Mouse (Mus musculus) Patski (cell line): ENCODE measurements around the gene H2-Ab1. TPM values are rescaled to one million over a fixed set of nuclear protein-coding genes. Genes with fewer than 3 reads are reported as not detected.
A peak's percentile ranks its signal among the peaks of the same experiment; 100 is the strongest.

Experiments
- ATAC-seq: fragments of 100-300 bp; one replicate; pipeline ENCODE4 v1.8.0; 2021
- CTCF ChIA-PET: fragments of 350-600 bp; sonication (Branson Sonifier 250); formaldehyde crosslinking; loops from one replicate; lab custom pipeline; 2022; ENCODE audit warnings: inconsistent platforms; lab: Charles Lee
- POLR2A ChIA-PET: fragments of 350-600 bp; sonication (Branson Sonifier 250); formaldehyde crosslinking; loops from one replicate; lab custom pipeline; 2022; ENCODE audit warnings: antibody characterized with exemption, inconsistent platforms; lab: Charles Lee
- DNase-seq: peaks from one replicate; pipeline ENCODE4 v3.0.0-alpha.2; 2011; ENCODE audit warnings: low read depth, low spot score
- H3K27me3 ChIP-seq: fragments of 371-371 bp; one replicate; pipeline ENCODE4 v1.5.1; 2021
- CTCF ChIP-seq: fragments of 100-300 bp; IDR thresholded peaks from one replicate; pipeline ENCODE4 v1.5.1; 2021
- in situ Hi-C: fragments of 300-500 bp; cut with MboI; formaldehyde crosslinking; loops from 3 replicates; pipeline ENCODE4 v1.11.1; 2018; ENCODE audit warnings: low pct_unique_long_range_greater_than_20kb, mixed read lengths
- polyA plus RNA-seq: library from polyadenylated mRNA; unstranded; gene quantifications from one replicate; pipeline ENCODE4 v1.2.3, GENCODE M21; 2021

The H2-Ab1 gene
- polyA plus RNA-seq, 1 experiment from 2014 or later = 0.09 TPM

- ATAC-seq (no peak), DNase-seq (no peak)
- CTCF ChIA-PET = interaction anchor here (1.5 to 2.2 kb wide), 2 partner anchors 21 to 41 kb away, joined by 4 to 10 read pairs; no protein-coding TSS in a partner anchor
- TF ChIP-seq CTCF = no peak
- POLR2A ChIA-PET = no interaction called here
- in situ Hi-C loops = no loop called here
- H3K27me3 ChIP-seq = peaks cover 29% of the 10 kb centered on the region
Observed at GRCm38 (mm10) chr17:34272102-34272501, 14.6 kb downstream of the H2-Ab1 start.

- in situ Hi-C loops = no loop called here
- ChIA-PET CTCF (no interaction called here), POLR2A (no interaction called here)
- H3K27me3 ChIP-seq = peaks cover 38% of the 10 kb centered on the region
- ATAC-seq (no peak), DNase-seq (no peak)
- no peak for TF ChIP-seq CTCF
Observed at GRCm38 (mm10) chr17:34280499-34281038, 23.1 kb downstream of the H2-Ab1 start.

DNA sequence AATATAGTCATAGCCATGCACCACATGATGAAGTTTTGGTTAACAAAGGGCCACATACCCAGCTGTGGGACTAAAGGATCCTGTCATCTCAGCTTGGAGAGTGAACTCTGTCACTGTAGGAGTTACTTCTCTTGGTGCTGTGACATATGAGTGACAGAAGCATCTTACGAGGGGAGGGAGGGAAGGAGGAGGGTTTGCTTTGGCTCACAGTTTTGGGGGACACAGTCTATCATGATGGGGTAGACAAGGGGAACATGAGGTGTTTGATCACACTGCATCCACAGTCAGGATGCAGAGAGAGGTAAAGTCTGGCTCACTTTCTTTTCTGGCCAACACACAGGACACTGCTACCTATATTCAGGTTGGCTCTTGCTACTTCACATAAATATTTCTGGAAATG, 24.3 kb downstream of the H2-Ab1 start:
- in situ Hi-C loops = no loop called here
- peaks cover 30% of the 10 kb centered on the region for H3K27me3 ChIP-seq
- ChIA-PET POLR2A (no interaction called here), CTCF (no interaction called here)
- DNase-seq = no peak
- TF ChIP-seq CTCF = no peak
- no peak for ATAC-seq

DNA sequence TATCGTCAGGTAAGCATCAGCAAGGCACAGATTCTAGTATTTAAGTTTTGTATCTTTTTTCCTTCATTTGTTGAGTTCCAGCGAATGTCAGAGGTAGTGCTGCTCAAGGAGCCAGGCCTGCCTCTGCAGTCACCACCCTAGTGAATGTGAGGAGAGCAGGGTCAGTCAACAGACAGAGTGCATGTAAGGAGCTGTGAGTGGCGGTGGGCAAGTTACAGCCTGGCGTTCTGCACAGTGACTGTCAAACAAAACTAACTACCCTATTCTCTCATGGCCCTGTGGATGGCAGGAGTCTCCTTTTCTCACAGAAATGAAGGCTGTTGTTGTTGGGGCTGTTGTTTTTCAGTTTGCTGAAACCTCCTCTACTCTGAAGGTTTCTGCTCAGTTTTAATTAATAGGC, 27.9 kb downstream of the H2-Ab1 start:
- ChIA-PET CTCF (no interaction called here), POLR2A (interaction anchor here (0.7 kb wide), 1 partner anchor 1549 kb away, joined by 6 read pairs; no protein-coding TSS in a partner anchor)
- peaks cover 27% of the 10 kb centered on the region for H3K27me3 ChIP-seq
- no peak for TF ChIP-seq CTCF
- ATAC-seq (no peak), DNase-seq (no peak)
- in situ Hi-C loops = no loop called here

DNA sequence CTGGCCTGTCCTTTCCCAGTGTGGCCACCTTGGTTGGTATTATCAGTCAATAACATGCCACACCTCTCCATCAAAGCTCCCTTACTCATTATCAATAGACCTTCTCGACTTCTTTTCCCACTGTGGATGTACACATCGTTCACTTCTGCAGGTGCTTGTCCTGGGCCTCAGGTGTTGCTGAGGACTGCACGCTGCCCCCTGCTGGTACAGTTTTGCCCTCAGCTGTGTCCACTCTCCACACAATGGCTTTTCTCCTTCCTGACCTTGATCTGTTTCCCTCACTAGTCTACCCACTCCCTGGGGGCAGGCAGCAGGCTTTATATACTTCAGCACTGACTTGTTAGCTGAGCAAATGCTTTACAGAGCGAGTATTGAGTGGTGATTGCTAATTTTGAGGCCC, 28.4 kb downstream of the H2-Ab1 start:
- CTCF ChIA-PET = no interaction called here
- no peak for DNase-seq
- ATAC-seq = no peak

DNA sequence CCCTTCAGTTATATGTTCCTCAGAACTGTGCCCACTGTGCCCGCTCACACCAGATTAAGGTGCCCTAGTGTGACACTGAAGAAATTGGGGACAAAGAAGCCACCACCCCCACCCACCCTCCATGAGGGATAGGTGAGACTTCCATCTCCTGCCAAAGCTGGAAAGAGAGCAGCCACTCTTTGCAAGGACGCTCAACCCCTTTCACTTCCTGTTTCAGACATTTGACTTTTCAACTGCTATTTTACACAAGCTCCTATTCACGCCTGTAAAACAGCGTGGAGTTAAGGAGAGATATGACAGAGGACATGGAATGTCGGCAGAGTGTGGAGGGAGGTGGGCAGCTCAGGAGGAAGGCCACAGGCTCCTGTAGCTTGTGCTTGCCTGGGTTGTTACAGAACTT, 29.0 kb downstream of the H2-Ab1 start:
- DNase-seq (no peak), ATAC-seq (no peak)
- CTCF ChIA-PET = interaction anchor here (1.0 kb wide), 1 partner anchor 36 kb away, joined by 3 read pairs; no protein-coding TSS in a partner anchor
- H3K27me3 ChIP-seq = peaks cover 33% of the 10 kb centered on the region
- in situ Hi-C loops = no loop called here
- TF ChIP-seq CTCF = no peak
- POLR2A ChIA-PET = no interaction called here

More for the DNA sequence above, 28.4 kb downstream of the H2-Ab1 start:
- in situ Hi-C loops = no loop called here
- peak; percentile 51 for TF ChIP-seq CTCF
- POLR2A ChIA-PET = interaction anchor here (0.7 kb wide), 1 partner anchor 1549 kb away, joined by 6 read pairs; no protein-coding TSS in a partner anchor
- H3K27me3 ChIP-seq = peaks cover 30% of the 10 kb centered on the region

DNA sequence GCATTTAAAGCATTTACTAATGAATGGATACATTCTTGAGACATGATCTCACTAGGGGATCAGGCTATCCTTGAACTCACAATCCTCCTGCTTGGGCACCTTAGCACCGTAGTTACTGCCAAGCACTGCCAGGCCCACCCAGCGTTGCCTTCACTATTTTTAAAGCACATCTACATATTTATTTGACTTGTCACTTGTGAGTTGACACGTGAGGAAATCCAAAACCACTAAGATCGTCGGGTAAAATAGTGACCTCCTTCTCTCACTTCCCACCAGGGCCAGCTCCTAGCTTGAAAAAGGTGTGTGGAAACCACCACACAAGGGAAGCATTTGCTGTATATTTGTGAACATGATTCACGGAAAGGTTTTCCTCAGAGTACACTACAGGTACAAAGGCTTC, 29.5 kb downstream of the H2-Ab1 start:
- TF ChIP-seq CTCF = no peak
- CTCF ChIA-PET = interaction anchor here (1.0 kb wide), 1 partner anchor 37 kb away, joined by 3 read pairs; no protein-coding TSS in a partner anchor
- ATAC-seq (no peak), DNase-seq (no peak)
- in situ Hi-C loops = no loop called here
- POLR2A ChIA-PET = no interaction called here
- H3K27me3 ChIP-seq = peaks cover 35% of the 10 kb centered on the region

- peak; percentile 31 for ATAC-seq
- ChIA-PET CTCF (interaction anchor here (1.4 kb wide), 1 partner anchor 20 kb away, joined by 3 read pairs; no protein-coding TSS in a partner anchor), POLR2A (no interaction called here)
- TF ChIP-seq CTCF = no peak
- DNase-seq = no peak
- in situ Hi-C loops = no loop called here
- H3K27me3 ChIP-seq = peaks cover 35% of the 10 kb centered on the region
Observed at GRCm38 (mm10) chr17:34287648-34288047, 30.2 kb downstream of the H2-Ab1 start, which contains the start of gene H2-Aa. TSS of gene H2-Aa (minus strand) at chr17:34287823.

DNA sequence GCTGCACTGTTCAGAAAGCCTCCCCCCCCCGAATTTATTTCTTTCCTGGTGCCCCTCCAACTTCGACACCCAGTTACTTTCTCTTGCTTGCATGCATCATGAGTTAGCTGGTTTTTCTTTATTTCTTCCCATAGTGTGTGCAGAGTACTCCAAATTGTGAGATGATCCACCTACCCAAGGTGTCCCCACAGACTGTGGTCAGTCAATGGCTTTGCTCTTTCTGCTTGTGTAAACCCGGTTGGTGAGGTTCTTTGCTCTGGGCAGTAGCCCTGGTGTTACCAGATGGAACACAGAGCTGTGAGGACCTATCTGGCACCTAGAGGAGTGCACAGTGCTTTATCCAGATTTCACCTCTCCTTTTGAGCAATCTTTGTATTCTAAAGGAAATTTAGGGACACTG, 30.6 kb downstream of the H2-Ab1 start:
- POLR2A ChIA-PET = no interaction called here
- TF ChIP-seq CTCF = no peak
- peaks cover 30% of the 10 kb centered on the region for H3K27me3 ChIP-seq
- ATAC-seq = no peak
- CTCF ChIA-PET = interaction anchor here (1.4 kb wide), 1 partner anchor 20 kb away, joined by 3 read pairs; no protein-coding TSS in a partner anchor
- in situ Hi-C loops = no loop called here
- DNase-seq = no peak

DNA sequence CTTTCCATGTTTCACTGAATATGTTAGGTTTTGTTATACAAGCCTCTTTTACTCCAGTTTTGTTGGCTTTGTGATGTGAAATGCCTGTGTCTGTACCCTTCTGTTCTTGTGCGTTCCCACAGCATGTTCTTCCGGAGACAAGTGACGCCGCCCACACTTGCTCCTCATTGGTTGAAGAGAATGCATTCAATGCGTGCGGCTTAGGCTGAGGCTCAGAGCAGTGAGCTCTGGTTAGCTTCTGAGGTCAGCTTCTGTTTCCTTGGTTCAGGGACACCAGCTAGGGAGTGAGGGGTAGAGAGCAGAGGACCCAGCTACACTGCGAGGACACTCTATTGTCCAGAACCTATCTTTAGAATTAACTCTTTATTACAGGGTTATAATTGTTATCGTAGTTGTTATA, 34.1 kb downstream of the H2-Ab1 start:
- H3K27me3 ChIP-seq = peaks cover 22% of the 10 kb centered on the region
- TF ChIP-seq CTCF = no peak
- no peak for ATAC-seq
- CTCF ChIA-PET = no interaction called here
- POLR2A ChIA-PET = no interaction called here
- in situ Hi-C loops = no loop called here
- DNase-seq = no peak

- in situ Hi-C loops = no loop called here
- POLR2A ChIA-PET = no interaction called here
Observed at GRCm38 (mm10) chr17:34292570-34292969, 35.1 kb downstream of the H2-Ab1 start.

DNA sequence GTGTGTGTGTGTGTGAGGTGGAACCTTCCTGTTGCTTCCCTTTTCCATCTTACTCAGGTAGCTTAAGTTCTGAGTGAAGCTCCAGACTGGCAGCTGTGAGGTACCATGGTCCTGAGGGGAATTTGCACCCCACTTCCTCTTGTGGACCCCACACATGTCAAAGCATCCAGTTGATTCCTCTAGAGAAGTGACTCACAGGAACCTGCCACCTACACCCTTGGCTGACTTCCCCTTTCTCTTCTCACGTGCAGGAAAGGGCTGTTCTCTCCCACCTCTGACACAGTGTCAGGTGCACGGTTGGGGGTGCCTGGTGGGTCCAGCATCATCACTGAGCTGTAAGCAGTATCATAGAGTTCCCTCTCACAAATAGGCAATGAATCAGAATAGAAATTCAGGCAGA, 36.0 kb downstream of the H2-Ab1 start:
- in situ Hi-C loops = no loop called here
- POLR2A ChIA-PET = no interaction called here
- H3K27me3 ChIP-seq = peaks cover 22% of the 10 kb centered on the region
- ATAC-seq = no peak
- TF ChIP-seq CTCF = no peak
- no peak for DNase-seq
- CTCF ChIA-PET = no interaction called here

More at GRCm38 (mm10) chr17:34292570-34292969, 35.1 kb downstream of the H2-Ab1 start:
- DNase-seq = no peak
- CTCF ChIA-PET = no interaction called here
- peaks cover 22% of the 10 kb centered on the region for H3K27me3 ChIP-seq
- ATAC-seq = no peak
- TF ChIP-seq CTCF = no peak
